Mouse (Mus musculus) limb, embryonic 11.5 days (tissue): ENCODE measurements around the gene Phf20. TPM values are rescaled to one million over a fixed set of nuclear protein-coding genes. Genes with fewer than 3 reads are reported as not detected.
"Not testable (repeated sequence)": the region's sequence is repeated elsewhere in the genome, so short reads cannot be mapped to it uniquely, and the experiment has no call there.

Experiments
- ATAC-seq: fragments of 200-750 bp; cut with Nextera tagmentation; 2 replicates; pipeline ENCODE4 v1.8.0; 2017; ENCODE audit warnings: low read depth; ENCODE audit not compliant: insufficient number of reproducible peaks, low FRiP score, low TSS enrichment
- DNase-seq: peaks from one replicate; pipeline ENCODE4 v3.0.0-alpha.2; 2015; ENCODE audit warnings: low spot score
- H3K27ac ChIP-seq: fragments of 300-500 bp; sonication (generic); replicated peaks from 2 replicates; pipeline ENCODE4 v1.5.1; 2014; ENCODE audit warnings: low read depth, mild to moderate bottlenecking, low read length
- H3K27me3 ChIP-seq: fragments of 300-500 bp; sonication (generic); 2 replicates; pipeline ENCODE4 v1.6.1; 2014; ENCODE audit warnings: mild to moderate bottlenecking, low read length, mixed read lengths; ENCODE audit not compliant: control insufficient read depth, insufficient read depth
- H3K36me3 ChIP-seq: fragments of 300-500 bp; sonication (generic); 2 replicates; pipeline ENCODE4 v1.6.1; 2014; ENCODE audit warnings: mild to moderate bottlenecking, low read length, moderate library complexity, mixed read lengths; ENCODE audit not compliant: control insufficient read depth, insufficient read depth
- H3K4me1 ChIP-seq: fragments of 300-500 bp; sonication (generic); 2 replicates; pipeline ENCODE4 v1.6.1; 2014; ENCODE audit warnings: low read length, mixed read lengths; ENCODE audit not compliant: control insufficient read depth, insufficient read depth
- H3K4me2 ChIP-seq: fragments of 300-500 bp; sonication (generic); 2 replicates; pipeline ENCODE4 v1.6.1; 2014; ENCODE audit warnings: low read depth, mild to moderate bottlenecking, moderate library complexity; ENCODE audit not compliant: severe bottlenecking
- H3K4me3 ChIP-seq: fragments of 300-500 bp; sonication (generic); 2 replicates; pipeline ENCODE4 v1.5.1; 2014; ENCODE audit warnings: low read depth, low read length
- H3K9ac ChIP-seq: fragments of 300-500 bp; sonication (generic); 2 replicates; pipeline ENCODE4 v1.6.1; 2014; ENCODE audit warnings: mild to moderate bottlenecking, low read length
- H3K9me3 ChIP-seq: fragments of 300-500 bp; sonication (generic); 2 replicates; pipeline ENCODE4 v1.6.1; 2016; ENCODE audit warnings: low read length; ENCODE audit not compliant: control insufficient read depth
- WGBS: fragments of 180-500 bp; shearing (Covaris S2); extraction: QIAGEN DNeasy Blood & Tissue Kit; methylation state at CpG from one replicate; pipeline ENCODE4 v1.1.7; 2014; 5-methylcytosine and 5-hydroxymethylcytosine counted together
- polyA plus RNA-seq: library from polyadenylated mRNA; unstranded; fragments of >200 nt; fragmentation: Nextera tagmentation; extraction: Ambion mirVana; gene quantifications from 2 replicates; pipeline ENCODE4 v1.2.1, GENCODE M21; 2014

Phf20 gene
- polyA plus RNA-seq, 1 experiment from 2014 or later: 81.0 TPM

DNA sequence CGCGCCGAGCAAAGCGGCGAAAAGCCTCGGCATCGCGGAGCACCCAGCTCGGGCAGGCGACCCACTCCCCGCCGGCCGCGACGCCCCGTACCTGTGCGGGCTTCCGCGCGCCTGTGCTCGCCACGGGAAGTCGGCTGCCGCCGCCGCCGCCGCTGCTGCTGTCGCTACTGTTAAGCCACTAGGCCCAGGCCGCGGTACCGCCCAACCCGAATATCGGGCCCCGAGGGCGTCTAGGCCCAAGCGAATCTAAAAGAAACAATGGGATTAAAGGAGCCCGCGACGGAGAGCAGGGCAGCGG lies 16.5 kb upstream of the Phf20 start:
- WGBS: under 1% methylated on average over 31 of the region's 41 CpGs
- Histone ChIP-seq H3K9me3 (no peaks in the 10 kb centered on the region), H3K27ac (peak overlapping the region; percentile 93), H3K9ac (peak overlapping the region; percentile 100), H3K4me2 (no peak overlapping the region), H3K27me3 (no peaks in the 10 kb centered on the region), H3K4me1 (peaks cover 4% of the 10 kb centered on the region; the same call in 1 of the 2 replicates), H3K4me3 (peak overlapping the region; percentile 99), H3K36me3 (peaks cover 13% of the 10 kb centered on the region)
- peak; percentile 19 for ATAC-seq
- DNase-seq: no peak

DNA sequence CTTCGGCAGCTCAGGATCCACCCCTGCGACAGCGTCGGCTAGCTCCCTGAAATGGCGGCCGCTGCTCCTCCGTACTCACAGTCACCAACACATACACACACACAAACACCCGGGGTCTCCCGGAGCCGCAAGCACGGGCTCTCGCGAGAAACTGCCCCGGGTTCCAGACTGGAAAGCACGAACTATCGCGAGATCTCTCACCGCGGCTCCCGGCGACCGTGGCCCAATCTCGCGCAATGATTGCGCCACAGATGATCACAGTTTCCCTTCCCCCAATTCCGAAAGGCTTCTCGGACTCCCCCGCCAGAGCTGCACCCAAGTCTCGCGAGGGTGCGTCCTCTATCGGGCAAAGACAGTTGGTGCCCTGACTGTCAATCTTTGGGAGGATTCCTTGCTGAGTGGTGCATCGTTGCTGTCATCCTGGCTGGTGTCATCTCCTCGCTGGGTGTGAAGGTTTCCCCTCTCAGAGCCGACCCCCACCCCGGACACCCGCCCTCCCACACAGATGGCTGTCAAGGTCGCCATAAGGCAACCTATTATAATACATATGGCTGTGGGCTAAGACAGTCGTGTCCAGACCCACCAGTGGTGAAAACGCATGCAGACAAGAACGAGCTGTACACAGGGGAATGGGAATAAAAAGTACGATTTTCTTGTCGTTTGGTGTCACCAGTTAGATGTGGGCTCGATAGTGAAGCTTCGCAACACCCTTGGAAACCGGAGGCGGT lies 16.0 kb upstream of the Phf20 start, which contains the start of gene Rbm39:
Gene Rbm39, minus strand, starts transcription at position 145 of the 728 bp plus-strand sequence.
- ATAC-seq (peak; percentile 95), DNase-seq (peak; percentile 100)
- under 1% methylated on average over 47 of the region's 47 CpGs for WGBS
- Histone ChIP-seq H3K4me2 (peak within 1 kb of the TSS; percentile 78), H3K4me3 (peak within 1 kb of the TSS; percentile 99), H3K9ac (peak within 1 kb of the TSS; percentile 100), H3K27me3 (no peaks in the 10 kb centered on the region), H3K27ac (peak within 1 kb of the TSS; percentile 93), H3K4me1 (peaks cover 4% of the 10 kb centered on the region; the same call in 1 of the 2 replicates), H3K9me3 (no peaks in the 10 kb centered on the region), H3K36me3 (peaks cover 13% of the 10 kb centered on the region)

DNA sequence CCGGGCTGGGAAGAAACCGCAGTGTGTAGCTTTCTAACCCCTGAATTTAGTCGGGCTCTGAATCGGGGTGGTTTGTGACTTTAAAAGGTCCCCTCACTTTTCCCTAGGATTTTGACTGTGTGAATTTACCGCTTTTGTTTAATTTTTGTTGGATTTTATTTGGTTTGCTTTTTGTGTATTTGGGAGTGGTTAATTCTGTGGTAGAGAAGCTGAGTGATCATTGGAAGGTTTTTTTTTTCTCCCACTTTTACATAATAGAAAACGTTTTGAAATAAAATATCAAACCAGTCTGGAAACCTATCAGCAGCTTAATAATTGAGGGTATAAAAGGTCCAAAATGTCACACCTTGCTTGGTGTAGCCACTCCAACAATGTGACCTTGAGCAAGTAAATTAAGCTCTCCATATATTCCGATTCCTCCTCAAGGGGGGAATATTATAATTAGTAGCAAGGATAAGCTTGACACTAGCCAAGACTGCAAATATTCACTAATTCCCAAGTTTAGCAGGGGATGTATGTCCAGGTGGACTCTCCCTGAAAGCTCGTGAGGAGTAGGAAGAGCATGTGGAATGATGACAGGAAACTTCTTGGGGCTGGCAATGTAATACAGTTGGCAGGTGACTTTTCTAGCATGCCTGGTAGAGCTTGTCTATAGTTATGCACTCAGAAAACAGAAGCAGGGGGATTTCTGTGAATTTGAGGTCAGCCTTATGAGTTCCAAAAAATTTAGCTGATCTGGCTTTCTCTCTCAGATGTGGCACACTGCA lies 15.3 kb upstream of the Phf20 start:
- ATAC-seq (no peak), DNase-seq (no peak)
- Histone ChIP-seq H3K27me3 (no peaks in the 10 kb centered on the region), H3K36me3 (peaks cover 9% of the 10 kb centered on the region), H3K9ac (peak overlapping the region; percentile 59), H3K4me3 (peak overlapping the region; percentile 99), H3K9me3 (no peaks in the 10 kb centered on the region), H3K4me2 (peak overlapping the region; percentile 51), H3K27ac (no peak overlapping the region), H3K4me1 (peaks cover 4% of the 10 kb centered on the region; the same call in 1 of the 2 replicates)
- WGBS: 23% methylated on average over 8 of the region's 8 CpGs

DNA sequence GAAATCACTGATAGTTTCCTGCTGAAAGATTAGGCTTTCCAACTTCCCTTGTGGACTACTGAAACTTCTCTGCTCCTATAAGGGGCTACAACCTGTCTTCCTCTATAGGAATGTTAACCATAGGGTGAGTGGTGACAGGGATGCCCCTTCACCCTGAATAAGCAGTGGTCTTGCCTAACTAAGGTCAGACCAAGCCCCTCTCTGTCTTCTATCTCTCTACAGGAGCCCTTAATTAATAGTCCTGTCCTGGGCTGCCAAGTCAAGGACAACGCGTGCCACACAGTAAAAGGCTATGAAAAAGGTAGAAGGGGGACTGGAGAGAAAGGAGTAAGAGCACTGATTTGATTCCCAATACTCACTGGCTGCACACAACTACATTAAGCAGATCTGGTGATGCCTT lies 14.7 kb upstream of the Phf20 start:
- WGBS: 78% methylated on average over 2 of the region's 2 CpGs
- no peak overlapping the region for H3K9ac ChIP-seq
- no peak overlapping the region for H3K4me3 ChIP-seq
- peaks cover 9% of the 10 kb centered on the region for H3K36me3 ChIP-seq
- H3K4me2 ChIP-seq: no peak overlapping the region
- no peaks in the 10 kb centered on the region for H3K27me3 ChIP-seq
- no peaks in the 10 kb centered on the region for H3K9me3 ChIP-seq
- DNase-seq (no peak), ATAC-seq (no peak)
- peaks cover 4% of the 10 kb centered on the region; the same call in 1 of the 2 replicates for H3K4me1 ChIP-seq
- H3K27ac ChIP-seq: no peak overlapping the region

DNA sequence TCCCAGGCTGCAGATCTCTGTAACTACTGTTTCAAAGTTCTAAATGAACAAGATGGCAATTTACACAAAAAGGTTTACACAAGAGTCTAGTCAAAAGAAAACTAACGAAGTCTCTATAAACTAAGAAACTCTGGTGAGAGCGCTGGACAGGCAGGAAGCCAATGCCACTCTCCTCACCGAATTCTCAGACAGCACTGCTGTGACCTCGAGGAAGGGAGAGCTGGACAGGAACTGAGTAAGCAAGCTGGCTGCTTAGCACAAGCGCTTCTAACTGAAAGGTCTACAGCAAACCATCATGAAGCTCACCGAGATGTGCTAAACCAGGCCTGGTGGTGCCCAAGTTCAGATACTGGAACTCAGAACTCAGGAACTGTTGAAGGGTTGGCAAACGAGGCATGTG lies 7.0 kb upstream of the Phf20 start:
- H3K4me2 ChIP-seq, ATAC-seq, H3K27ac ChIP-seq, H3K27me3 ChIP-seq, DNase-seq, H3K4me3 ChIP-seq, H3K36me3 ChIP-seq, H3K4me1 ChIP-seq, H3K9ac ChIP-seq, H3K9me3 ChIP-seq: not testable (repeated sequence)
- WGBS: 87% methylated on average over 7 of the region's 7 CpGs

DNA sequence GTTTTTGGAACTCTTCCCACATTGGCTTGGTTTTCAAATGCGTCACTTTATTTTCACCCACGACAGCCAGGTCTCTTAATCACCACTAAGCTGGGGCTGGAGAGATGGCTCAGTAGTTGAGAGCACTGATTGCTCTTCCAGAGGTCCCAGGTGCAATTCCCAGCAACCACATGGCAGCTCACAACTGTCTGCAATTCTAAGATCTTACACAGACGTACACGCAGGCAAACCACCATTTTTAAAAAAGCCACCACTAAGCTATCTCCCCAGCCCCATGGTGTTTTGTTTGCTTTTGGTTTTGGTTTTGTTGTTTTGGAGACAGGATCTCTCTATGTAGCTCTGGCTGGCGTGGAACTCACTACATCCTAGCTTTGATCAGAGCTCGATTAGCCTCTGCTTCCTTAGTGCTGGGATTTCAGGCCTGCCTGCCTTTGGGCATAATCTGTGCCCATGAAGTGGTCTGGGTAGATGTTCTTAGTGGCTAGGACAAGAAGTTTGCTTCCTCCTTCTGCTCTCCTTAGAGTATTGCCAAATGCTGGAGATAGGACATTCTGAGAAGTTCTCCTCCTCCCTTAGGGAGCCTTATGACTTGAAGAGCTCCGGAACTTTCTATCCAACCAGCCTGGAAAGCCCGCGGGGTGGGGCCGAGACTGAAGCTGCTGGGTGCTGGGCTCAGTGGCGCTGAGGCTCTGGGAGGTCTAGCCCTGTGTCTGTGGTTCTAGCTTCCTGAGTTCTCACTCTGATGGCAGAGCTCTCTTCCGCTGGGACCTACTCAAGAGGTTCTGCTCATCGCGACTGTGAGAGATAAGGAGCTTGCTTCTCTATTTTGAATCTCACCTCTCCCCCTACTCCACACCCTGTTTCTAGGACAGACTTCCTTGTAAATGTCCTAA lies 6.0 kb upstream of the Phf20 start:
- DNase-seq (no peak), ATAC-seq (no peak)
- Histone ChIP-seq H3K9ac (no peak overlapping the region), H3K27me3 (no peaks in the 10 kb centered on the region), H3K27ac (no peak overlapping the region), H3K4me1 (no peaks in the 10 kb centered on the region), H3K4me3 (no peak overlapping the region), H3K9me3 (no peaks in the 10 kb centered on the region), H3K36me3 (no peaks in the 10 kb centered on the region), H3K4me2 (no peak overlapping the region)
- WGBS: 82% methylated on average over 14 of the region's 14 CpGs

DNA sequence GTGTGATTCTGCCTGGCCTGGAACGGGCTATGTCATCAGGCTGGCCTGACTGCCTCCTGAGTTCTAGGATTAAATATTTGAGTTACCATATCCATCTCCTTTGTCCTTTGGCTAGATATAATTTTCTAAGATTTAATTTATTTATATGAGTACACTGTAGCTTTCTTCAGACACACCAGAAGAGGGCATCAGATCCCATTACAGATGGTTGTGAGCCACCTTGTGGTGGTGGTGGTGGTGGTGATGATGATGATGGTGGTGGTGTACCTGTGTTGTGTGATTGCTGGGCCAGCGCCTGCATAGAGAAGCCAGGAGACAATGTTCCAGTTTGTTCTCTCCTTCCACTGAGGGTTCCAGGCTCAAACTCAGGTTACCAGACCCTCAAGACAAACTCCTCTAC lies 4.7 kb upstream of the Phf20 start:
- H3K36me3 ChIP-seq: no peaks in the 10 kb centered on the region
- H3K4me2 ChIP-seq: no peak overlapping the region
- no peaks in the 10 kb centered on the region for H3K9me3 ChIP-seq
- H3K9ac ChIP-seq: no peak overlapping the region
- no peak overlapping the region for H3K4me3 ChIP-seq
- H3K27ac ChIP-seq: no peak overlapping the region
- ATAC-seq (no peak), DNase-seq (no peak)
- H3K4me1 ChIP-seq: no peaks in the 10 kb centered on the region
- H3K27me3 ChIP-seq: no peaks in the 10 kb centered on the region
- WGBS: 88% methylated on average over 2 of the region's 2 CpGs

DNA sequence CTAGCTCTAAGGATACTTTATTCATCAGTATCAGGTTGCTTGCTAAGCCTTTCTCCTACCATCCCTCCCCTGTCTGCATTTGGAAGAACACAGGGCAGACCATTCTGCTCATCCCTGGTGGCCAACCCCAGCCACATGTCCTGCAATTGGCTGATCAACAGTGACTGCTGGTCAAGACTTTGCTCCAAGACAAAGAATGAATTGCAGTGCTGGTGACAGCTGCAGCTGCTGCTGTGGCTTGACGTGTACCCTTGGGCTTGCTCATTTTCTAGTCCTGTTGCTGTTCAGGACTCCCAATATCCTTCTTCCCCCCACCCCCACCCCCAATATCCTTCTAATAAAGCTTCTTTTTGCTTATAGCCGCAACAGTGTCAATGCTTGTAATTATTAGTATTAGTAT lies 4.2 kb upstream of the Phf20 start:
- no peak for ATAC-seq
- Histone ChIP-seq H3K4me2 (no peak overlapping the region), H3K9ac (no peak overlapping the region), H3K27ac (no peak overlapping the region), H3K36me3 (no peaks in the 10 kb centered on the region), H3K4me3 (no peak overlapping the region), H3K9me3 (no peaks in the 10 kb centered on the region), H3K27me3 (no peaks in the 10 kb centered on the region), H3K4me1 (no peaks in the 10 kb centered on the region)
- 80% methylated on average over 2 of the region's 2 CpGs for WGBS
- DNase-seq: no peak
